Mouse (Mus musculus) heart, postnatal 0 days (tissue): ENCODE results near the gene Pla2g15. TPM values are rescaled to one million over a fixed set of nuclear protein-coding genes. Genes with fewer than 3 reads are reported as not detected.

ENCODE experiments used
- ATAC-seq: fragments of 200-750 bp; cut with Nextera tagmentation; 2 replicates; pipeline ENCODE4 v1.8.0; 2017; ENCODE audit warnings: low read depth, moderate number of reproducible peaks, moderate library complexity; ENCODE audit not compliant: insufficient read depth
- DNase-seq: peaks from one replicate; pipeline ENCODE4 v3.0.0-alpha.2; 2016; ENCODE audit warnings: low spot score
- H3K27ac ChIP-seq: fragments of 300-500 bp; sonication (generic); 2 replicates; pipeline ENCODE4 v1.5.1; 2014; ENCODE audit warnings: low read depth, mild to moderate bottlenecking
- H3K27me3 ChIP-seq: fragments of 300-500 bp; sonication (generic); 2 replicates; pipeline ENCODE4 v1.6.1; 2014; ENCODE audit warnings: low read length, mixed read lengths; ENCODE audit not compliant: control insufficient read depth, insufficient read depth
- H3K36me3 ChIP-seq: fragments of 300-500 bp; sonication (generic); replicated peaks from 2 replicates; pipeline ENCODE4 v1.6.1; 2014; ENCODE audit warnings: low read length, mixed read lengths; ENCODE audit not compliant: control insufficient read depth, insufficient read depth
- H3K4me1 ChIP-seq: fragments of 300-500 bp; sonication (generic); 2 replicates; pipeline ENCODE4 v1.6.1; 2014; ENCODE audit warnings: antibody characterized with exemption; ENCODE audit not compliant: control insufficient read depth, insufficient read depth
- H3K4me2 ChIP-seq: fragments of 300-500 bp; sonication (generic); 2 replicates; pipeline ENCODE4 v1.6.1; 2014; ENCODE audit warnings: low read depth, mild to moderate bottlenecking, low read length, moderate library complexity
- H3K4me3 ChIP-seq: fragments of 300-500 bp; sonication (generic); 2 replicates; pipeline ENCODE4 v1.5.1; 2014; ENCODE audit warnings: low read depth, low read length
- H3K9ac ChIP-seq: fragments of 300-500 bp; sonication (generic); replicated peaks from 2 replicates; pipeline ENCODE4 v1.6.1; 2014; ENCODE audit warnings: low read depth, low read length, mixed read lengths
- H3K9me3 ChIP-seq: fragments of 300-500 bp; sonication (generic); replicated peaks from 2 replicates; pipeline ENCODE4 v1.6.1; 2016; ENCODE audit warnings: low read length; ENCODE audit not compliant: control insufficient read depth
- CTCF ChIP-seq: IDR thresholded peaks from 2 replicates; pipeline ENCODE4 v1.5.1; 2016; ENCODE audit warnings: antibody characterized with exemption, control low read depth, low read depth
- EP300 ChIP-seq: IDR thresholded peaks from 2 replicates; pipeline ENCODE4 v1.6.1; 2016; ENCODE audit warnings: antibody characterized with exemption, low read depth
- WGBS: fragments of 180-500 bp; shearing (Covaris S2); extraction: QIAGEN DNeasy Blood & Tissue Kit; methylation state at CpG from one replicate; pipeline ENCODE4 v1.1.7; 2014; 5-methylcytosine and 5-hydroxymethylcytosine counted together
- polyA plus RNA-seq: library from polyadenylated mRNA; unstranded; fragments of >200 nt; fragmentation: Nextera tagmentation; extraction: Ambion mirVana; gene quantifications from 2 replicates; pipeline ENCODE4 v1.2.1, GENCODE M21; 2015
- total RNA-seq: library from RNA; depleted of rRNA; stranded (reverse); fragments of >200 nt; gene quantifications from 2 replicates; pipeline ENCODE4 v1.2.3, GENCODE M21; 2014; ENCODE audit warnings: low replicate concordance

Gene Pla2g15
- total and polyA plus RNA-seq, 2 experiments from 2014 or later, result 4.7 to 5.0 TPM

DNA sequence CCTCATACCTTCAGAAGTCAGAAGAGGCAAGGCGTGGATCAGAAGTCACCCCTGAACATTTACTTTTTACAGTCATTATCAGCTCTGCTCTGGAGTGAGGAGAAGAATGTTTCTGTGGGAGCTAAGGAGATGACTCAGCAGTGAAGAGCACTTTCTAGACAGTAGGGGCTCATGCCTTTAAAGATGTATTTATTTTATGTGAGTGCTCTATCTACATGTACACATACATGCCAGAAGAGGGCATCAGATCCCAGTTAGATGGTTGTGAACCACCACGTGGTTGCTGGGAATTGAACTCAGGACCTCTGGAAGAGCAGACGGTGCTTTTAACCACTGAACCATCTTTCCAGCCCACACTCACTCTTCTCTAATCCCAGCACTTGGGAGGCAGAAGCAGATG, 23.1 kb upstream of the Pla2g15 start:
- H3K4me3 ChIP-seq, result no peak overlapping the region
- H3K4me1 ChIP-seq, result no peaks in the 10 kb centered on the region
- no peak overlapping the region for H3K27ac ChIP-seq
- ATAC-seq (no peak), DNase-seq (no peak)
- H3K9ac ChIP-seq, result no peak overlapping the region
- 76% methylated on average over 3 of the region's 3 CpGs for WGBS
- H3K9me3 ChIP-seq, result no peaks in the 10 kb centered on the region
- H3K27me3 ChIP-seq, result no peaks in the 10 kb centered on the region
- H3K4me2 ChIP-seq, result no peak overlapping the region
- peaks cover 56% of the 10 kb centered on the region for H3K36me3 ChIP-seq
- TF ChIP-seq EP300 (no peak), CTCF (no peak)

DNA sequence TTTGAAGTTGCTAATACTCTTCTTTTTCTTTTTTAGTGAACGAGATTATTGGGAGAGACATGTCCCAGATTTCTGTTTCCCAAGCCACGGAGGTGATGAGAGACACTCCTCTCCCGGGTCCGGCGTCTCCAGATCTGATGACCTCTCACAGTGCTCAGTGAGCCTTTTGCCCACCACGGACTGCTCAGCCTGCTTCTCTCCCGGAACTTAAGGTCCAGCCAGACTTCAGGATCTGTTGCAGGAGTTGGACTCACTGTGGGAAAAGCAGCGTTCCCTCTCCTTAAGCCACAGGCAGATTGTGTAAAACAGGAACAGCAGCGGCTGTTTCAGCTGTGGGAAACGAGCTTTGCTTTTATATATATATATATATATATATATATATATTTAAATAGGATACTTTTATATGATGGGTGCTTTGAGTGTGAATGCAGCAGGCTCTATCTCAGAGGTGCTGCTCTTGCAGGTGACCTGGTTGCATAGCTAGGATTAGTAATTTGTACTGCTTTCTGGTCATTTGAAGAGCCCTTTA, 22.3 kb upstream of the Pla2g15 start:
- H3K4me2 ChIP-seq, result no peak overlapping the region
- 90% methylated on average over 10 of the region's 10 CpGs for WGBS
- H3K4me1 ChIP-seq, result no peaks in the 10 kb centered on the region
- no peak overlapping the region for H3K9ac ChIP-seq
- peaks cover 59% of the 10 kb centered on the region for H3K36me3 ChIP-seq
- no peak overlapping the region for H3K4me3 ChIP-seq
- TF ChIP-seq CTCF (no peak), EP300 (no peak)
- H3K9me3 ChIP-seq, result no peaks in the 10 kb centered on the region
- no peak overlapping the region for H3K27ac ChIP-seq
- ATAC-seq (no peak), DNase-seq (no peak)
- no peaks in the 10 kb centered on the region for H3K27me3 ChIP-seq

DNA sequence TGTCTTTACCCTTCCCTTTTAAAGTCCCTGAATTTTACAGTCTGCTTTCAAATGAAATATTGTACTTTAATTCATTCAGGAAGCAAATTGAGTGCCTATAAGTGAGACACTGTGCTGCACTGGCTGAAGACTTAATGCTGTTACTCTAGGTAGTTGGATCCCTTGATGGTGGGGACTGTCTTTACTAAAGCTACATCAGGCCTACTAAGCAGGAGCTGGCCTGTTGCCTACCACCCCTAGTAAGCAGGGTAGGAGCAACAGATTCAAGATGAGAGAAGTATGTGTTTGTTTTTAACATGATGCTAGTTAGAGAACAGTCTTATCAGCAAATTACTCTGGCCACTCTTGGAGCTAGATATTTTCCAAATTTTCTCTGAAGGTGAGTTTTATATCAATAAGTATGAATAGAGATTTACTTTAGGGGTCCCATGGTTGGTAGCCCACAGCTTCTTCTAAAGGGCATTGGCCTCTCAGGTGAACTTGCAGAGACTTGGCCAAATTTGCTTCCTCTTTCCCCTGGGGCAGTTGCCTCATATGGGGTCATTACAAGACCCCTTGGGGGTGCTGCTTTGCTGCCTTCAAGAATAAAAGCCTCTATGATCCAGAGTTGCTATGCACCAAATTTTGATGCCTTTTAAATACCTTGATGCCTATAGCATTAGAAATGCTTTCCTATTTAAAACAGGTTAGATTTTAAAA, 20.8 kb upstream of the Pla2g15 start:
- no peak overlapping the region for H3K27ac ChIP-seq
- TF ChIP-seq CTCF (no peak), EP300 (no peak)
- H3K4me3 ChIP-seq, result no peak overlapping the region
- no peaks in the 10 kb centered on the region for H3K4me1 ChIP-seq
- no peak overlapping the region for H3K9ac ChIP-seq
- no peaks in the 10 kb centered on the region for H3K27me3 ChIP-seq
- no peaks in the 10 kb centered on the region for H3K9me3 ChIP-seq
- no peak for ATAC-seq
- H3K4me2 ChIP-seq, result no peak overlapping the region
- H3K36me3 ChIP-seq, result peaks cover 53% of the 10 kb centered on the region
- DNase-seq, result no peak

DNA sequence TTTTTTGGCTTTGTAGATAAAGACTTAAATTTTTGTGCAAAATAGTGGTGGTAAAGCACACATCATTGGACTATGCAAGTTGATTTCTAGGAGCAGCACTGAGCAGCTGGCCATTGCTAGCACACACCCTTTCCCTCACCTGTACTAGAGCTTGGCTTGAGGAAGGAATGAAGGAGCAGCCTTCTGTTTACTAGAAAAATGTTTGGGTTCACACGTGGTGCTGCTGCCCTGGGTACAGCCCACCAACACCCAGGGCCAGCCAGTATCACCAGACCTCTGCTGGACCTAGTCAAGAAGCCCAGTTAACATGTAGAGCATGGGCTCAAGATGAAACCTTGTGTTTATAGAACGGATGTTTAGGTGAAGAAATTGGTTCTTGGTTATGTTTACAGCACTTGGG, 20.2 kb upstream of the Pla2g15 start:
- DNase-seq, result no peak
- no peak overlapping the region for H3K27ac ChIP-seq
- no peak overlapping the region for H3K4me2 ChIP-seq
- WGBS, result 87% methylated on average over 2 of the region's 2 CpGs
- peaks cover 53% of the 10 kb centered on the region for H3K36me3 ChIP-seq
- H3K4me3 ChIP-seq, result no peak overlapping the region
- H3K4me1 ChIP-seq, result no peaks in the 10 kb centered on the region
- no peak for TF ChIP-seq CTCF
- no peak for TF ChIP-seq EP300
- ATAC-seq, result no peak
- no peaks in the 10 kb centered on the region for H3K9me3 ChIP-seq
- H3K27me3 ChIP-seq, result peaks cover 3% of the 10 kb centered on the region
- no peak overlapping the region for H3K9ac ChIP-seq

DNA sequence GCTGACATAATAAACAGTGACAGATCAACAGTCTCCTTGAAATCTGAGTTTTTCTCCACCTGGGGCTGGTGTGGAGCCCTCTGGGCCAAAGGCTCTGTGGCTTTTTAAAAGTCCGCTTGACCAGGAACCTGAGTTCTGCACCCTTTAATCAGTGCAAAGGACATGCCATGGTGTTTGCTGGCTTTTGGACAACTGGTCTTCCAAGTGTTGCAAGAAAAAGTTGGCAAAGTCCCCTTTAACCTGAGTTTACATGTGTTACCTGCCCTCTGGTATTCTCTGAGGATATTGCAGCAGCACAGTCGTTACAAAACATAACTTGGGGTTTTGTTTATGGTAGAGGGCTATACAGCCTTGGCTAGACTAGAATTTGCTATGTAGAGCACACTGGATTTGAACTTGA, 19.7 kb upstream of the Pla2g15 start:
- H3K4me1 ChIP-seq, result no peaks in the 10 kb centered on the region
- H3K36me3 ChIP-seq, result peaks cover 53% of the 10 kb centered on the region
- no peak overlapping the region for H3K27ac ChIP-seq
- H3K27me3 ChIP-seq, result peaks cover 8% of the 10 kb centered on the region
- ATAC-seq (no peak), DNase-seq (no peak)
- H3K4me2 ChIP-seq, result no peak overlapping the region
- whole genome bisulfite sequencing, result 79% methylated on average over 2 of the region's 2 CpGs
- no peak overlapping the region for H3K4me3 ChIP-seq
- H3K9me3 ChIP-seq, result no peaks in the 10 kb centered on the region
- H3K9ac ChIP-seq, result no peak overlapping the region
- TF ChIP-seq EP300 (no peak), CTCF (no peak)

DNA sequence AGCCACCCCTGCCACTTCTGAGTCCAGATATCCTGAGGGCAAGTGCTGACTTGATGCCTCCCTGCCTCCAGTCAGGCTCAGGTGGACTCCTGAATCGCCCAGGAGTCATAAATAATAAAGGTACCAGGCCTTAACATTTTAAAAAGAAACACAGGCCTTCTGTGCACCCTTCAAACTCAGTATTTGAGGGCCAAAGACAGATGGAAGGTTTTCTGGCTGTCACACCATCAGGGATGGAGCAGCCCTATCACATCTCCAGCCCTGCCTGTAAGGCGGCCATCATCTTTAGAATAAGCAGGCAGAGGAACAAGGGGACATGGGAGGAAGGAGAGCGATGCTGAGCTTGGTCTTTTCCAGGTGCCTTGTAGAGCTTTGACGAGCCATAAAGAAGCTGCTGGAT, 19.2 kb upstream of the Pla2g15 start:
- DNase-seq (no peak), ATAC-seq (no peak)
- no peak for TF ChIP-seq CTCF
- no peak for TF ChIP-seq EP300
- Histone ChIP-seq H3K4me2 (no peak overlapping the region), H3K4me1 (peaks cover 1% of the 10 kb centered on the region; the same call in 1 of the 2 replicates), H3K36me3 (peaks cover 53% of the 10 kb centered on the region), H3K4me3 (no peak overlapping the region), H3K27me3 (peaks cover 14% of the 10 kb centered on the region), H3K9ac (no peak overlapping the region), H3K27ac (no peak overlapping the region), H3K9me3 (no peaks in the 10 kb centered on the region)
- 90% methylated on average over 4 of the region's 4 CpGs for WGBS
